In the genomic region with DNA sequence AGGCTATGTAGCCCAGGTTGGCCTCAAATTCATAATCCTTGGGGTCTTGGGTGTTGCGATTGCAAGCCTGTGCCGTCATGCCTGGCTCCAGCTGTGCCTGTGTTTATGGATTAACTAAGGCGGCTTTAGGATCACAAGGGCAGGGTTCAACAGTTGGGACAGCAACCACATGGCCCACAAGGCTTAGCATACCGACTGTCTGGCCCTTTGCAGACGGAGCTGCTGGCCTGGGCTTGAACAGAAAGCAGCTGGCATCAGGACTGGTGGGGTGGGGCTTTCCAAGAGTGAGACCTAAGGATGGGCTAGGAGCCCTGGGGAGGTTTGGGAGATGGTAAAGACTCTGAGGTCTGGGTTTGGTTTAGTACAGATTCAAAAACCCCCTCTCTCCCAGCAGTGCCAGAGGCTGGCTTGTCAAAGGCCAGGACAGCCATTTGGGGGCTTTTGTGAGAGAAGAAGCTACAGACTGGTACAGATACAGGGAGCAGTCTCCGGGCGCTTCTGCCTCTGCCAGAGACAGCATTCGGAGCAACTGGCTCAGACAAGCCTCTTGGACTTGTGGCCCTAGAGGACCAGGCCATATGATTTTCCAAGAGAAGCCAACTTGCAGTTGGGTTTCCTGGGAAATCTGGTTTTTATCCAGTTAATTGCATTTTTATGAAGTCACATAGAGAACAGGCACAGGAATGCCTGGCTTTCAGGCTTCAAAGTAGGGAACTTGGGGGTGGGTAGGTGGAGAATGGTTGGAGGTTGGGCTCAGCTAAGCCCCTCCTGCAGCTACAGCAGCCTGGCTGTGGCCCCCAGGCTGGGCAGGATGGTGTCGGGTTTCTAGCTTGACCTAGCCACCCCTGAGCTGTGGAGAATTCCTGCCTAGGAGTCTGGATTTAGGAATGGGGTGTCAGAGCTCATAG, we compare ENCODE assay signal across 8 mouse cellular contexts. TPM values are rescaled to one million over a fixed set of nuclear protein-coding genes. Genes with fewer than 3 reads are reported as not detected.
DNase-seq lines count a peak whose midpoint lies in the region; ATAC-seq and TF ChIP-seq lines count a peak whose summit lies in the region.

No protein-coding gene starts in this region.

- H3K27ac ChIP-seq in heart, embryonic 16.5 days (ENCODE audit: low read length) = peak overlapping the region; percentile 79
- peak overlapping the region; percentile 91 for H3K27ac ChIP-seq in embryonic facial prominence, embryonic 12.5 days

- TF ChIP-seq POLR2A in myocyte (IDR thresholded peaks at IDR 0.05; ENCODE audit: insufficient read length, low read depth) = no peak

- H3K79me2 ChIP-seq in myocyte (ENCODE audit: control insufficient read depth, insufficient read depth) = no peaks in the 10 kb centered on the region

- intact Hi-C loops in heart, postnatal 36 days (cut with DNase I) = no loop called here

- H3K4me2 ChIP-seq in heart, embryonic 16.5 days (ENCODE audit: low read depth, low read length) = peak overlapping the region; percentile 58
- H3K4me2 ChIP-seq in embryonic facial prominence, embryonic 12.5 days (replicated peaks) = peak overlapping the region; percentile 32; the same call in 1 of the 2 replicates
- H3K4me2 ChIP-seq in myocyte (ENCODE audit: low read depth) = no peak overlapping the region

- WGBS in heart, embryonic 16.5 days = 50% methylated on average over 9 of the region's 9 CpGs
- WGBS in embryonic facial prominence, embryonic 12.5 days = 25% methylated on average over 9 of the region's 9 CpGs

- peak; percentile 21; the same call in 1 of the 2 replicates for ATAC-seq in heart, embryonic 16.5 days (replicated peaks; ENCODE audit: extremely low read depth, insufficient read depth, low FRiP score)
- ATAC-seq in embryonic facial prominence, embryonic 12.5 days (ENCODE audit: insufficient number of reproducible peaks, insufficient read depth, low FRiP score, low TSS enrichment) = peak; percentile 74

- no peaks in the 10 kb centered on the region for H3K9me3 ChIP-seq in heart, embryonic 16.5 days (replicated peaks; ENCODE audit: control insufficient read depth, low read length)
- no peaks in the 10 kb centered on the region for H3K9me3 ChIP-seq in embryonic facial prominence, embryonic 12.5 days

- H3K4me1 ChIP-seq in heart, embryonic 16.5 days (ENCODE audit: control insufficient read depth, insufficient read depth, low read length) = peaks cover 14% of the 10 kb centered on the region
- peaks cover 37% of the 10 kb centered on the region for H3K4me1 ChIP-seq in embryonic facial prominence, embryonic 12.5 days

- no peaks in the 10 kb centered on the region for H3K27me3 ChIP-seq in heart, embryonic 16.5 days (ENCODE audit: control insufficient read depth, insufficient read depth, low read length)
- no peaks in the 10 kb centered on the region for H3K27me3 ChIP-seq in embryonic facial prominence, embryonic 12.5 days
- no peaks in the 10 kb centered on the region for H3K27me3 ChIP-seq in myocyte (ENCODE audit: control insufficient read depth, insufficient read depth, insufficient read length)

- no peaks in the 10 kb centered on the region for H3K36me3 ChIP-seq in heart, embryonic 16.5 days (ENCODE audit: control insufficient read depth, insufficient read depth)
- H3K36me3 ChIP-seq in embryonic facial prominence, embryonic 12.5 days = peaks cover 4% of the 10 kb centered on the region; the same call in 1 of the 2 replicates
- peaks cover 3% of the 10 kb centered on the region for H3K36me3 ChIP-seq in myocyte (ENCODE audit: control insufficient read depth, insufficient read depth)

- H3ac ChIP-seq in myocyte (ENCODE audit: control insufficient read depth, insufficient read length) = no peak overlapping the region

- DNase-seq in heart, postnatal 36 days = no peak
- peak; percentile 62 to 68 for DNase-seq in kidney, postnatal 36 days
- no peak for DNase-seq in adrenal gland, postnatal 14 days
- no peak for DNase-seq in gastrocnemius, postnatal 25 days
- DNase-seq in urinary bladder, postnatal 36 days (ENCODE audit: low spot score in 2 of 2) = no peak

- H3K9ac ChIP-seq in heart, embryonic 16.5 days (ENCODE audit: low read length) = peak overlapping the region; percentile 68
- no peak overlapping the region for H3K9ac ChIP-seq in embryonic facial prominence, embryonic 12.5 days

- H3K4me3 ChIP-seq in heart, embryonic 16.5 days (ENCODE audit: low read length) = peak overlapping the region; percentile 41
- H3K4me3 ChIP-seq in embryonic facial prominence, embryonic 12.5 days = no peak overlapping the region
- H3K4me3 ChIP-seq in myocyte = no peak overlapping the region

TF ChIP-seq in myocyte, 11 proteins besides CTCF, POLR2A, EP300 and RAD21:
- TF ChIP-seq MYOD1 (IDR thresholded peaks at IDR 0.05; ENCODE audit: control insufficient read depth in 1 of 3, insufficient read length in 2 of 3, low read depth in 2 of 3) (peak in 2 of 3 experiments; percentile 39 to 53), SRF (IDR thresholded peaks at IDR 0.05; ENCODE audit: control insufficient read depth, insufficient read length, low read depth) (no peak), MYOG (IDR thresholded peaks at IDR 0.05; ENCODE audit: control insufficient read depth in 1 of 3, insufficient read depth in 1 of 3, insufficient read length in 2 of 3, low read depth in 2 of 3) (peak; percentile 33 to 78 (median 56))

RNA-seq across cellular contexts. Expression of a gene that starts 37.8 kb away (rescaled TPM):
- 1.4 and 1.6 TPM in 2 replicates for polyA plus RNA-seq in heart, embryonic 16.5 days (2015; fragmentation: Nextera tagmentation; extraction: Ambion mirVana)
- total RNA-seq in heart, postnatal 36 days (2021) = 10 to 100 TPM; 32.6 to 33.2 TPM
- polyA plus RNA-seq in embryonic facial prominence, embryonic 12.5 days (2016; fragmentation: Nextera tagmentation; extraction: Ambion mirVana) = 10.9 and 20.4 TPM in 2 replicates
- 8.2 TPM for polyA plus RNA-seq in myocyte (2012; fragmentation: generic; extraction: Trizol)
- total RNA-seq in adrenal gland, postnatal 14 days (2021) = 48.9 and 51.8 TPM in 2 replicates
- total RNA-seq in gastrocnemius, postnatal 25 days (2021) = 10 to 100 TPM; 15.2 to 16.7 TPM

Comparison
In these comparisons a context has a peak if more than half of its experiments do, and no peak if none do; other contexts are left out.
1. DNase-seq: peak in kidney, postnatal 36 days (2 of 2); none in heart, postnatal 36 days (0 of 2), adrenal gland, postnatal 14 days (single experiment), gastrocnemius, postnatal 25 days (single experiment) and urinary bladder, postnatal 36 days (0 of 2).